Mouse (Mus musculus) embryonic facial prominence, embryonic 12.5 days (tissue): Measurements from ENCODE around the gene Farp1. TPM values are rescaled to one million over a fixed set of nuclear protein-coding genes. Genes with fewer than 3 reads are reported as not detected.

ENCODE experiments used
- ATAC-seq: fragments of 200-750 bp; cut with Nextera tagmentation; 2 replicates; pipeline ENCODE4 v1.8.0; 2017; ENCODE audit not compliant: insufficient number of reproducible peaks, insufficient read depth, low FRiP score, low TSS enrichment
- H3K27ac ChIP-seq: fragments of 300-500 bp; sonication (generic); 2 replicates; pipeline ENCODE4 v1.5.1; 2016; ENCODE audit warnings: mild to moderate bottlenecking
- H3K27me3 ChIP-seq: fragments of 300-500 bp; sonication (generic); 2 replicates; pipeline ENCODE4 v1.6.1; 2016; ENCODE audit warnings: mild to moderate bottlenecking, moderate library complexity
- H3K36me3 ChIP-seq: fragments of 300-500 bp; sonication (generic); 2 replicates; pipeline ENCODE4 v1.6.1; 2016; ENCODE audit warnings: mild to moderate bottlenecking
- H3K4me1 ChIP-seq: fragments of 300-500 bp; sonication (generic); 2 replicates; pipeline ENCODE4 v1.6.1; 2016
- H3K4me2 ChIP-seq: fragments of 300-500 bp; sonication (generic); replicated peaks from 2 replicates; pipeline ENCODE4 v1.6.1; 2016; ENCODE audit warnings: mild to moderate bottlenecking, moderate library complexity
- H3K4me3 ChIP-seq: fragments of 300-500 bp; sonication (generic); 2 replicates; pipeline ENCODE4 v1.5.1; 2016; ENCODE audit warnings: mild to moderate bottlenecking
- H3K9ac ChIP-seq: fragments of 300-500 bp; sonication (generic); 2 replicates; pipeline ENCODE4 v1.6.1; 2016; ENCODE audit warnings: mild to moderate bottlenecking, moderate library complexity
- H3K9me3 ChIP-seq: fragments of 300-500 bp; sonication (generic); 2 replicates; pipeline ENCODE4 v1.6.1; 2016; ENCODE audit warnings: mild to moderate bottlenecking, moderate library complexity
- WGBS: fragments of 180-500 bp; shearing (Covaris S2); methylation state at CpG from one replicate; pipeline ENCODE4 v1.1.7; 2016; 5-methylcytosine and 5-hydroxymethylcytosine counted together
- polyA plus RNA-seq: library from polyadenylated mRNA; unstranded; fragments of >200 nt; fragmentation: Nextera tagmentation; extraction: Ambion mirVana; gene quantifications from 2 replicates; pipeline ENCODE4 v1.2.1, GENCODE M21; 2016

Gene Farp1
- polyA plus RNA-seq, 1 experiment from 2014 or later: 55.9 TPM

DNA sequence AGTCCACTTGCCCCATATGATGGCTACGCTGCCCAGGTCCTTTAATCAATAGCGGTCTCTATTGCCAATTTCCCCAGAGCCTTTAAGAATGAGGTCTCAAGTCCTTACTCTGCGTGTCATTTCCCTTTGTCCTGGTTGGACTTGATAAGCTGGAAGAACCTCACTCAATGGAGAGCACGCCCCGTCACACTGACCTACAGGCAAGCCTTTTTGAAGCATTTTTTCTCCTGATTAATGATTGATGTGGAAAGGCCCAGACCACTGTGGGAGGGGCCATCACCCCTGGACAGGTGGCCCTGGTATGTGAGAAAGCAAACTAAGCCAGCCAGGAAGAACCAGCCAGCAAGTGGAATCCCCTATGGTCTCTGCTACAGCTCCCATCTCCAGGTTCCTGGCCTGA, 263.5 kb downstream of the Farp1 start:
- H3K4me1 ChIP-seq: no peaks in the 10 kb centered on the region
- no peaks in the 10 kb centered on the region for H3K9me3 ChIP-seq
- H3K9ac ChIP-seq: no peak overlapping the region
- WGBS: 83% methylated on average over 5 of the region's 5 CpGs
- no peak overlapping the region for H3K4me2 ChIP-seq
- no peaks in the 10 kb centered on the region for H3K27me3 ChIP-seq
- no peak overlapping the region for H3K27ac ChIP-seq
- H3K36me3 ChIP-seq: peaks cover 59% of the 10 kb centered on the region
- H3K4me3 ChIP-seq: no peak overlapping the region
- no peak for ATAC-seq

DNA sequence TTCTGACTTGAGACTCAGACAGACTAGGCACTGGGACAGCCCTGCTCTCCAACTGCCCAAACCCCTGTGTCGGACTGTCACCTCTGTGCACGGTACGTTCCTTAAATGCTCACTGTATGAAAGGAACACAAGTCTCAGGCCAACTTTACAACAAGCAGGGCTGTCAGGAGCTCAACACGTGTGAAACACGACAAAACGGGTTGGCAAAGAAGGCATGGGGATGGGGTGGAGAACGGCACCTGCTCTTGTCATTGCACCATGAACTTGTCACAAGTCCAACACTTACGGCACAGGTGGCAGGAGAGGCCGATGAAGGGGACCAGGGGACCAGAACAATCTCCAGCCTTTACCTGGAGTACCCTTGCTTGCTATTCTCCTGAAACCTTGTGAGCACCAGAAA, 264.1 kb downstream of the Farp1 start:
- Histone ChIP-seq H3K4me3 (no peak overlapping the region), H3K9ac (no peak overlapping the region), H3K36me3 (peaks cover 53% of the 10 kb centered on the region), H3K4me1 (no peaks in the 10 kb centered on the region), H3K4me2 (no peak overlapping the region), H3K27me3 (no peaks in the 10 kb centered on the region), H3K9me3 (no peaks in the 10 kb centered on the region), H3K27ac (no peak overlapping the region)
- WGBS: 89% methylated on average over 9 of the region's 9 CpGs
- ATAC-seq: no peak

- H3K9ac ChIP-seq: no peak overlapping the region
- no peak overlapping the region for H3K4me3 ChIP-seq
- no peaks in the 10 kb centered on the region for H3K27me3 ChIP-seq
- no peak overlapping the region for H3K4me2 ChIP-seq
- 51% methylated on average over 7 of the region's 7 CpGs for WGBS
- H3K36me3 ChIP-seq: peaks cover 30% of the 10 kb centered on the region
- no peaks in the 10 kb centered on the region for H3K9me3 ChIP-seq
- no peak for ATAC-seq
- H3K27ac ChIP-seq: no peak overlapping the region
- H3K4me1 ChIP-seq: 0 out of 2 replicates have a peak, but pooled peaks cover 2% of the 10 kb centered on the region
These were observed 269.5 kb downstream of the Farp1 start for GRCm38 (mm10) chr14:121304523-121304922.

DNA sequence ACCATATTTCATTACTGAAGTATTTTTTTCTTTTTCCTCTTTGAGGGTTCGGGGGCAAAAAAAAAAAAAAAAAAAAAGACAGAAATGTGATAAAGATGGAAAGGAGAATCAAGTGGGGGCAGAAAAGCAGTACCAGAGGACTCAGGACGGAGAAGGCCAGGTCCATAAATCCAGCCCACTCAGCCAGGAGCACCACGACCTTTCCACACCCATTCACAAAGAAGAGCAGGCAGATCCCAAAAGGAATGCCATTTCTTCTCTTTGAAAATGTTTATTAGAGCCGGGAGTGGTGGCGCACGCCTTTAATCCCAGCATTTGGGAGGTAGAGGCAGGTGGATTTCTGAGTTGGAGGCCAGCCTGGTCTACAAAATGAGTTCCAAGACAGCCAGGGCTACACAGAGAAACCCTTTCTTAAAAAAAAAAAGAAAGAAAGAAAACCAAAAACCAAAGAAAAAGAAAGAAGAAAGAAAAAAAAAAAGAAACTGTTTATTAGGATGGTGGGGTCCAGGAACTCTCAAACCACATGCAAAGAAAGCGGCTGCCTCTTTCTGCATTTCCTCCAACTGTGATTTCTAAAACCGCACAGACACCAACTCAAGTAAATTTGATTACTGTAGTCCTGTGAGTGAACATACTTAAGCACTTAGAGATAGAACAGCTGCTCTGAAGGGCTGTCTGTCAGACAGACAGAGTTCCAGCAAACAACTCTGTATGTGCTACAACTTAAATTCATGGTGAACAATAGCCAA, 270.5 kb downstream of the Farp1 start:
- ATAC-seq: no peak
- WGBS: 72% methylated on average over 8 of the region's 8 CpGs
- H3K9ac ChIP-seq: no peak overlapping the region
- no peak overlapping the region for H3K4me2 ChIP-seq
- H3K4me3 ChIP-seq: no peak overlapping the region
- H3K9me3 ChIP-seq: no peaks in the 10 kb centered on the region
- peaks cover 9% of the 10 kb centered on the region for H3K4me1 ChIP-seq
- no peaks in the 10 kb centered on the region for H3K27me3 ChIP-seq
- peaks cover 21% of the 10 kb centered on the region for H3K36me3 ChIP-seq
- H3K27ac ChIP-seq: no peak overlapping the region

GRCm38 (mm10) chr14:121309909-121310308, 274.9 kb downstream of the Farp1 start:
- Histone ChIP-seq H3K27ac (peak overlapping the region; percentile 17; the same call in 1 of the 2 replicates), H3K4me1 (peaks cover 23% of the 10 kb centered on the region), H3K9ac (no peak overlapping the region), H3K4me3 (no peak overlapping the region), H3K9me3 (no peaks in the 10 kb centered on the region), H3K36me3 (0 out of 2 replicates have a peak, but pooled peaks cover 5% of the 10 kb centered on the region), H3K4me2 (no peak overlapping the region), H3K27me3 (no peaks in the 10 kb centered on the region)
- 66% methylated on average over 3 of the region's 3 CpGs for WGBS
- ATAC-seq: no peak

- peaks cover 29% of the 10 kb centered on the region for H3K4me1 ChIP-seq
- H3K36me3 ChIP-seq: 0 out of 2 replicates have a peak, but pooled peaks cover 5% of the 10 kb centered on the region
- no peak overlapping the region for H3K27ac ChIP-seq
- no peaks in the 10 kb centered on the region for H3K9me3 ChIP-seq
- 79% methylated on average over 6 of the region's 6 CpGs for WGBS
- no peak; the same call in 1 of the 2 replicates for ATAC-seq
- H3K27me3 ChIP-seq: no peaks in the 10 kb centered on the region
- H3K4me2 ChIP-seq: no peak overlapping the region
- H3K4me3 ChIP-seq: no peak overlapping the region
- no peak overlapping the region for H3K9ac ChIP-seq
These were observed 275.5 kb downstream of the Farp1 start for GRCm38 (mm10) chr14:121310325-121311080.

- no peak overlapping the region for H3K4me3 ChIP-seq
- H3K27ac ChIP-seq: no peak overlapping the region
- no peak overlapping the region for H3K4me2 ChIP-seq
- WGBS: 95% methylated on average over 2 of the region's 2 CpGs
- peaks cover 35% of the 10 kb centered on the region for H3K4me1 ChIP-seq
- H3K27me3 ChIP-seq: no peaks in the 10 kb centered on the region
- no peaks in the 10 kb centered on the region for H3K9me3 ChIP-seq
- H3K9ac ChIP-seq: no peak overlapping the region
- no peak for ATAC-seq
- 0 out of 2 replicates have a peak, but pooled peaks cover 5% of the 10 kb centered on the region for H3K36me3 ChIP-seq
These were observed 276.1 kb downstream of the Farp1 start for GRCm38 (mm10) chr14:121311083-121311482.

DNA sequence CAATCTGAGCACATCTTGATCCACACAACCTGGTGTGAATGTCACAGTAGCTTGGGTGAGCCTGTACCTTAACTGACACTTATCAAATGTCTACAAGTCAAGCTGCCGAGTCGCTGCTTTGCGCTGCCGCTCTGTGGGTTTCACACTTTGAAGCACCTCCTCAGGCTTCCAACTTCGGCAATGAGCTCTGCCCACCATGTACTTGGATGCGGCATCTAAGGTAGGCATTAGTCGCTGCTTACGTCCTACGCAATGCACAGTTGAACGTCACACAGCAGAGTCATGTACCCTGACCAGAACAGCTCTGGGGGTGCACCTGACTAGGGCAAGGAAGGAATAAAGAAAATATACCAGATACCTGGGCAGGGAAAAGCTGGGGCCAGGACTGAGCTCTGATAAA, 278.3 kb downstream of the Farp1 start:
- Histone ChIP-seq H3K4me2 (no peak overlapping the region), H3K36me3 (no peaks in the 10 kb centered on the region), H3K27ac (no peak overlapping the region), H3K27me3 (no peaks in the 10 kb centered on the region), H3K4me3 (no peak overlapping the region), H3K9ac (no peak overlapping the region), H3K4me1 (peaks cover 52% of the 10 kb centered on the region), H3K9me3 (no peaks in the 10 kb centered on the region)
- WGBS: 95% methylated on average over 10 of the region's 10 CpGs
- ATAC-seq: no peak

- no peak for ATAC-seq
- Histone ChIP-seq H3K27me3 (no peaks in the 10 kb centered on the region), H3K4me2 (no peak overlapping the region), H3K9ac (no peak overlapping the region), H3K4me3 (no peak overlapping the region), H3K27ac (no peak overlapping the region), H3K9me3 (no peaks in the 10 kb centered on the region), H3K4me1 (peaks cover 51% of the 10 kb centered on the region), H3K36me3 (no peaks in the 10 kb centered on the region)
- WGBS: 85% methylated on average over 3 of the region's 3 CpGs
These were observed 279.9 kb downstream of the Farp1 start for GRCm38 (mm10) chr14:121314934-121315333.

DNA sequence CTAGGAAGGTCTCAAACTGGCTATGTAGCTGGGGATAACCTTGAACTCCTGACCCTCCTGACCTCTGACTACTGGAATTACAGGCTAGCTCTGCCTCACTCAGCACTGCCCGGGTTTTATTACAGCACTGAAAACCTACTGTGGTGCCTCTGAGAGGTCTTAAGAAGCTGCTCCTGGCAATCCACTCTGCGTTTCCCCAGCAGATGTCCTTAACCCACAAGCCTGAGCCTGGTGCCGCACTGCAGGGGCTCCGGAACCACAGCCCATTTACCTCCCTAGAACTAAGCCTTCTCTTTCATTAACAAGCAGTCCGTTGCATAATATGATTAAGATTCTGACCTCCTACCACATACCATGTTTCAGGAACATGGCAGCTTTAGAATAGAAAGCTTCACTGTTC, 281.1 kb downstream of the Farp1 start:
- 51% methylated on average over 5 of the region's 5 CpGs for WGBS
- H3K4me1 ChIP-seq: peaks cover 42% of the 10 kb centered on the region
- H3K27me3 ChIP-seq: no peaks in the 10 kb centered on the region

GRCm38 (mm10) chr14:121316631-121317311, 281.8 kb downstream of the Farp1 start:
- peaks cover 40% of the 10 kb centered on the region for H3K4me1 ChIP-seq
- H3K9ac ChIP-seq: no peak overlapping the region
- no peaks in the 10 kb centered on the region for H3K9me3 ChIP-seq
- 0 out of 2 replicates have a peak overlapping the region, but pooled peaks have one; percentile 37 for H3K27ac ChIP-seq
- ATAC-seq: 0 out of 2 replicates have a peak, but pooled peaks have one; percentile 8
- H3K4me2 ChIP-seq: no peak overlapping the region
- no peak overlapping the region for H3K4me3 ChIP-seq
- no peaks in the 10 kb centered on the region for H3K36me3 ChIP-seq
- no peaks in the 10 kb centered on the region for H3K27me3 ChIP-seq
- WGBS: 63% methylated on average over 13 of the region's 13 CpGs

More for the DNA sequence above, 281.1 kb downstream of the Farp1 start:
- H3K36me3 ChIP-seq: no peaks in the 10 kb centered on the region
- no peaks in the 10 kb centered on the region for H3K9me3 ChIP-seq
- no peak overlapping the region for H3K4me3 ChIP-seq
- no peak overlapping the region for H3K27ac ChIP-seq
- no peak overlapping the region for H3K4me2 ChIP-seq
- no peak overlapping the region for H3K9ac ChIP-seq
- ATAC-seq: no peak
